8 mouse cellular contexts compared by ENCODE assay signal in the genomic region with DNA sequence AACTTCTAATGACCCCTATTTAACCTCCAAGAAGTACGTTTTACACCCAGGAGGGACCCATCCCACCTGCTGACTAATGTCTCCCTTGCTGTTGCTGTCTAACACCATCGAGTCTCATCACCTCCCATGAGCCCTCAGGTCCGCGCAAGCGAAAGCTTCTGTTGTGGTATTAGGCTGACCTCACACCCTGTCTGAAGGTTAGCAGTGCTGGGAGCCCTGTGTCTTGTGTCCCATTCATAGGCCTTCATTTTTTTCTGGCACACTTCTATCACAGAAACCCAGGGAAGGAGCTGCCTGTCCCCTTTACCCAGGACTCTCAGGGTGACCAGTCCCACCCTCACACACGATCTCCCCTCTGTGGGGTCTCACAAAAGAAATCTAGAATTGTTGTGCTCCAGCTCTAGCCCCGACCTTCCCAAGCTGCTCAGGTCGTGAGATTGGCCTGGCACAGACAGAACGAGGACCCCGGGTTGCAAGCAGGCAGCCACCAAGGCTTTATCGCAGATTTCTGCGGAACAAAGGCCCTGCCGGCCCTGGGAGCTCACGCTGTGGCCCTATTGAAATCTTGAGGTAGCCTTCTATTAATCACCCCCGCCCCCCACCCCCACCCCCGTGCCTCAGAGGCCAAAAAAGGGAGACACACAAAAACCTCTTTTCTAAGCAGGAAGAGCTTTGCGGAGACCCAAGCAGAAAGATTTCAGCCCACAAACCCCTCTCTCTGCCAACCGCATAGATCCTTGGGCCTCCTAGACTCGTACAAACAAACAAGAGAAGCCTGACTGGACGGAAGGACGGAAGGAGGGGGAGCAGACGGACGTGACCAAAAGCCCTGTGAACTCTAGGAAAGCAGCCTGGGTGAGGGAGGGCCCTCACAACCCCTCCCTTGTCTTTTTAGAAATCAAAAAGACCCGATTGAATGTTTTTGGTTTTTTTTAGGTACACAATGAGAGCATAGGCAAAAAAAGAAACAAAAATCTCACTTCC. TPM values are rescaled to one million over a fixed set of nuclear protein-coding genes. Genes with fewer than 3 reads are reported as not detected.
A peak's percentile ranks its signal among the peaks of the same experiment; 100 is the strongest.
DNase-seq lines count a peak whose midpoint lies in the region; ATAC-seq and TF ChIP-seq lines count a peak whose summit lies in the region.

No protein-coding gene starts in this region.

- no peak for ATAC-seq in kidney, embryonic 16.5 days (ENCODE audit: low FRiP score, low TSS enrichment)
- ATAC-seq in limb, embryonic 12.5 days (ENCODE audit: insufficient number of reproducible peaks, insufficient read depth, low FRiP score, low TSS enrichment, low read depth) = no peak
- ATAC-seq in midbrain, embryonic 16.5 days = no peak

- 21% methylated on average over 24 of the region's 24 CpGs for WGBS in kidney, embryonic 16.5 days
- 3% methylated on average over 24 of the region's 24 CpGs for WGBS in forebrain, embryonic 10.5 days
- 19% methylated on average over 24 of the region's 24 CpGs for WGBS in limb, embryonic 12.5 days
- 4% methylated on average over 24 of the region's 24 CpGs for WGBS in midbrain, embryonic 16.5 days
- 37% methylated on average over 24 of the region's 24 CpGs for WGBS in cerebellum, adult 2 months

- no peaks in the 10 kb centered on the region for H3K9me3 ChIP-seq in kidney, embryonic 16.5 days (ENCODE audit: low read length)
- peaks cover 8% of the 10 kb centered on the region for H3K9me3 ChIP-seq in forebrain, embryonic 10.5 days
- peaks cover 8% of the 10 kb centered on the region; the same call in 1 of the 2 replicates for H3K9me3 ChIP-seq in limb, embryonic 12.5 days
- no peaks in the 10 kb centered on the region for H3K9me3 ChIP-seq in midbrain, embryonic 16.5 days (replicated peaks; ENCODE audit: control insufficient read depth, low read length, poor library complexity, severe bottlenecking)

- peak overlapping the region; percentile 54 for H3K27ac ChIP-seq in kidney, embryonic 16.5 days (ENCODE audit: low read length)
- peak overlapping the region; percentile 88 for H3K27ac ChIP-seq in forebrain, embryonic 10.5 days
- H3K27ac ChIP-seq in limb, embryonic 12.5 days = peak overlapping the region; percentile 86
- peak overlapping the region; percentile 83 for H3K27ac ChIP-seq in midbrain, embryonic 16.5 days (ENCODE audit: low read length)
- no peak overlapping the region for H3K27ac ChIP-seq in cerebellum, adult 2 months (ENCODE audit: insufficient read depth, low read length)

- H3K36me3 ChIP-seq in kidney, embryonic 16.5 days (ENCODE audit: insufficient read depth, low read length) = no peaks in the 10 kb centered on the region
- peaks cover 15% of the 10 kb centered on the region for H3K36me3 ChIP-seq in forebrain, embryonic 10.5 days (replicated peaks)
- H3K36me3 ChIP-seq in limb, embryonic 12.5 days = no peaks in the 10 kb centered on the region
- H3K36me3 ChIP-seq in midbrain, embryonic 16.5 days (ENCODE audit: control insufficient read depth, insufficient read depth, low read length) = no peaks in the 10 kb centered on the region

- TF ChIP-seq CTCF in cerebellum, adult 2 months (IDR thresholded peaks at IDR 0.05; ENCODE audit: borderline replicate concordance, insufficient read depth, low read depth, low read length) = no peak

- peaks cover 23% of the 10 kb centered on the region for H3K4me1 ChIP-seq in kidney, embryonic 16.5 days (ENCODE audit: insufficient read depth, low read length)
- H3K4me1 ChIP-seq in forebrain, embryonic 10.5 days = peaks cover 66% of the 10 kb centered on the region
- peaks cover 31% of the 10 kb centered on the region for H3K4me1 ChIP-seq in limb, embryonic 12.5 days (replicated peaks)
- peaks cover 9% of the 10 kb centered on the region for H3K4me1 ChIP-seq in midbrain, embryonic 16.5 days (ENCODE audit: control insufficient read depth, insufficient read depth, low read length)
- H3K4me1 ChIP-seq in cerebellum, adult 2 months (ENCODE audit: control insufficient read depth, insufficient read depth, low read length) = peaks cover 3% of the 10 kb centered on the region

- TF ChIP-seq POLR2A in cerebellum, adult 2 months (IDR thresholded peaks at IDR 0.05; ENCODE audit: borderline replicate concordance, insufficient read depth, low read length) = no peak

- no peak overlapping the region for H3K4me3 ChIP-seq in kidney, embryonic 16.5 days (ENCODE audit: low read length)
- H3K4me3 ChIP-seq in forebrain, embryonic 10.5 days = peak overlapping the region; percentile 17; the same call in 1 of the 2 replicates
- H3K4me3 ChIP-seq in limb, embryonic 12.5 days (replicated peaks) = no peak overlapping the region
- no peak overlapping the region for H3K4me3 ChIP-seq in midbrain, embryonic 16.5 days (ENCODE audit: low read depth, low read length)
- no peak overlapping the region for H3K4me3 ChIP-seq in cerebellum, adult 2 months (replicated peaks; ENCODE audit: insufficient read depth, low read depth, low read length)

- H3K27me3 ChIP-seq in kidney, embryonic 16.5 days (ENCODE audit: insufficient read depth, low read length) = no peaks in the 10 kb centered on the region
- H3K27me3 ChIP-seq in forebrain, embryonic 10.5 days (ENCODE audit: poor library complexity, severe bottlenecking) = no peaks in the 10 kb centered on the region
- H3K27me3 ChIP-seq in limb, embryonic 12.5 days = no peaks in the 10 kb centered on the region
- H3K27me3 ChIP-seq in midbrain, embryonic 16.5 days (ENCODE audit: control insufficient read depth, insufficient read depth, low read depth, low read length) = no peaks in the 10 kb centered on the region
- H3K27me3 ChIP-seq in cerebellum, adult 2 months (ENCODE audit: control insufficient read depth, insufficient read depth, low read length) = no peaks in the 10 kb centered on the region

- peak overlapping the region; percentile 68 for H3K9ac ChIP-seq in kidney, embryonic 16.5 days (replicated peaks; ENCODE audit: low read length)
- H3K9ac ChIP-seq in limb, embryonic 12.5 days (replicated peaks) = peak overlapping the region; percentile 45
- peak overlapping the region; percentile 27; the same call in 1 of the 2 replicates for H3K9ac ChIP-seq in midbrain, embryonic 16.5 days (ENCODE audit: low read depth, low read length)

- DNase-seq in kidney, adult 9 months = no peak
- peak; percentile 91 for DNase-seq in forebrain, embryonic 10.5 days (ENCODE audit: extremely low spot score, low spot score)
- DNase-seq in urinary bladder, adult 18-20 months (ENCODE audit: low spot score in 2 of 2) = no peak
- DNase-seq in cerebellum, adult 2 months = no peak
- no peak for DNase-seq in gastrocnemius, postnatal 4 days (ENCODE audit: low spot score in 2 of 2)

- H3K4me2 ChIP-seq in kidney, embryonic 16.5 days (replicated peaks; ENCODE audit: low read depth, low read length) = peak overlapping the region; percentile 39
- peak overlapping the region; percentile 35 for H3K4me2 ChIP-seq in limb, embryonic 12.5 days
- no peak overlapping the region for H3K4me2 ChIP-seq in midbrain, embryonic 16.5 days (ENCODE audit: low read length)

RNA-seq across cellular contexts. Expression of a gene that starts 29.8 kb away (rescaled TPM):
- 3.6 and 4.4 TPM in 2 replicates for polyA plus RNA-seq in kidney, embryonic 16.5 days (2015; fragmentation: Nextera tagmentation; extraction: Ambion mirVana)
- 4.3 and 5.2 TPM in 2 replicates for polyA plus RNA-seq in forebrain, embryonic 10.5 days (2016; fragmentation: Nextera tagmentation; extraction: Ambion mirVana)
- 6.4 and 7.0 TPM in 2 replicates for polyA plus RNA-seq in limb, embryonic 12.5 days (2016; fragmentation: Nextera tagmentation; extraction: Ambion mirVana)
- polyA plus RNA-seq in midbrain, embryonic 16.5 days (2015; fragmentation: Nextera tagmentation; extraction: Ambion mirVana) = 6.0 and 6.7 TPM in 2 replicates
- 14.2 and 15.4 TPM in 2 replicates for polyA plus RNA-seq in cerebellum, adult 2 months (2012; rRNA removed)
- 10 to 100 TPM; 26.6 to 27.9 TPM for total RNA-seq in gastrocnemius, postnatal 4 days (2021)
